Mouse (Mus musculus) midbrain, embryonic 13.5 days (tissue): ENCODE results near the gene Lrrc8a. TPM values are rescaled to one million over a fixed set of nuclear protein-coding genes. Genes with fewer than 3 reads are reported as not detected.

Experiments used
- ATAC-seq: fragments of 200-750 bp; cut with Nextera tagmentation; 2 replicates; pipeline ENCODE4 v1.8.0; 2017; ENCODE audit warnings: mild to moderate bottlenecking, moderate TSS enrichment, moderate library complexity
- H3K27ac ChIP-seq: fragments of 300-500 bp; sonication (generic); 2 replicates; pipeline ENCODE4 v1.5.1; 2015; ENCODE audit warnings: inconsistent platforms, mild to moderate bottlenecking, moderate library complexity
- H3K27me3 ChIP-seq: fragments of 300-500 bp; sonication (generic); 2 replicates; pipeline ENCODE4 v1.6.1; 2015; ENCODE audit warnings: mild to moderate bottlenecking, inconsistent platforms
- H3K36me3 ChIP-seq: fragments of 300-500 bp; sonication (generic); 2 replicates; pipeline ENCODE4 v1.6.1; 2015; ENCODE audit warnings: mild to moderate bottlenecking, inconsistent platforms
- H3K4me1 ChIP-seq: fragments of 300-500 bp; sonication (generic); replicated peaks from 2 replicates; pipeline ENCODE4 v1.6.1; 2015; ENCODE audit warnings: inconsistent platforms
- H3K4me2 ChIP-seq: fragments of 300-500 bp; sonication (generic); replicated peaks from 2 replicates; pipeline ENCODE4 v1.6.1; 2015; ENCODE audit warnings: moderate library complexity, mild to moderate bottlenecking, inconsistent platforms
- H3K4me3 ChIP-seq: fragments of 300-500 bp; sonication (generic); replicated peaks from 2 replicates; pipeline ENCODE4 v1.5.1; 2015; ENCODE audit warnings: mild to moderate bottlenecking, inconsistent platforms
- H3K9ac ChIP-seq: fragments of 300-500 bp; sonication (generic); replicated peaks from 2 replicates; pipeline ENCODE4 v1.6.1; 2015; ENCODE audit warnings: mild to moderate bottlenecking, inconsistent platforms
- H3K9me3 ChIP-seq: fragments of 300-500 bp; sonication (generic); 2 replicates; pipeline ENCODE4 v1.6.1; 2016; ENCODE audit warnings: mild to moderate bottlenecking, inconsistent platforms
- WGBS: fragments of 180-500 bp; shearing (Covaris S2); methylation state at CpG from one replicate; pipeline ENCODE4 v1.1.7; 2015; 5-methylcytosine and 5-hydroxymethylcytosine counted together
- polyA plus RNA-seq: library from polyadenylated mRNA; unstranded; fragments of >200 nt; fragmentation: Nextera tagmentation; extraction: Ambion mirVana; gene quantifications from 2 replicates; pipeline ENCODE4 v1.2.1, GENCODE M21; 2015

Gene Lrrc8a
- 61.6 and 62.2 TPM in 2 replicates for polyA plus RNA-seq

DNA sequence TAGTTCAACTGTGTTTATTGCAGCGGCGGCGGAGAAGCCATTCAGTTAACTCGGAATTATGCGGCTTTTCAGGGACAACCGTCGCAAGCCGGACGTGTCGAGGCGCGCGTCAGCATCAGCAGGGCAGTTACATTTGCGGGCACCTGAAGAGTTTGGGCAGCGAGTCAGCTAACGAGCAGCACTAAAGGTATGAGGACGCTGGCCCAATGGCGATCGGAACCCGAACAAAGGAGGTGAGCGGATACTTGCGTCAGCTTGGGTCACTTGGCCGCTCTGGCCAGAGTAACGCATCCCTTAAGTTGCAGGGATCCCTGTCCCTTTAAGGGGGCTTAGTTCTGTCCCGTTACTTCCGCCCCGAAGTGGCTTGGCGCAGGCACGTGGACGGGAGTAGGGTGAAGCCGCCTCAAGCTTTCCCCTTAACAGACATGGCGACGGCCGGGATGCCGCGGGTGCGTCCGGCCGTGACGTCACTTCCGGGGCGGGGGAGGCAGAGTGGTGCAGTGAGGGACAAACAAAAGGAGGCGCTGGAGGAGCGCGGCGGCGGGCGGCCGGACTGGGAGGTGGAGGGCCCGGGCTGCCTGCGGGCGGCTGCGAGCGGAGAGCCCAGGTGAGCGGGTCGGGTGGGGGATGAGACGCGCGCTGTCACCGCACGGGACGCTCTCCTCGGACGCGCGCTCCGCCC is at the start of gene Lrrc8a:
TSS of gene Lrrc8a (plus strand) at position 517 of the 682 bp plus-strand sequence.
- Histone ChIP-seq H3K4me1 (peaks cover 30% of the 10 kb centered on the region), H3K9me3 (no peaks in the 10 kb centered on the region), H3K27me3 (no peaks in the 10 kb centered on the region), H3K9ac (peak within 1 kb of the TSS; percentile 86), H3K4me3 (peak within 1 kb of the TSS; percentile 70), H3K4me2 (peak within 1 kb of the TSS; percentile 87), H3K36me3 (peaks cover 22% of the 10 kb centered on the region), H3K27ac (peak within 1 kb of the TSS; percentile 94)
- under 1% methylated on average over 66 of the region's 67 CpGs for whole genome bisulfite sequencing
- ATAC-seq, result peak; percentile 99

DNA sequence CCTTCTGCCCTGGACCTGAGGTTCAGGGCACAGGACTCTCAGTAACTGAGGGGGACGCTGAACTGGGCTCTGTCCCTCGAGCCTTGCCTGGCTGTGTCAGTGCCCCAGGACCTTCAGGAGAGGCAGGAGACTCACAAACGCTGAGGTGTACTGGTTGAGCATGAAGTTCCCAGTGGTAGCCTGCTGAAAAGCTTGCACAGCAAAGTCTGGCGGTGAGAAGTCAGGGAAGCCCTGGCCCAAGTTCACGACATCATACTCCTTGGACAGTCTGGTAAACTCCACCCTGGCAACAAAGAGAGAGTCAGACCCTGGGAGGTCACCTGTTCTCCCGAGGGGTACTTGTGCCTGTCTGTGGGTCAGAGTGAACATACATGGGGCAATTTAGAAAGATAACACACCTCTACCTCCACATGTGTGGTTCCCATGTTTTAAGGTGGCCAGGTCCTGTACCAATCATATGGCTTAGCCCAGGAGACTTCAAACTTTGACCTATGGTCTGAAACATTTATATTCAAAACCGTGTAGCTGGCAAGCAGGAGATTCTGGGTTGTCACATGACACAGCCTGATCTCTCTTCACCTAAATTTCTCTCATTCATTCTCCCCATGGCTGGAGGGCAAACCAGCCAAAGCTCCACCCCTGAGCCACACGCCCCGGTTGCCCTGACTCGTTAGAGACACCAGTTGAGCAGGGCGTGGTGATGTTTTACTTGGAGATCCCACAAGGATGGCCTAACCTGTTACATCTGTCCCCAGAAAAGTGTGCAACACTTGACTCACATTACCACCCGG is 45.5 kb upstream of the Lrrc8a start:
- whole genome bisulfite sequencing, result 90% methylated on average over 12 of the region's 12 CpGs
- Histone ChIP-seq H3K4me2 (no peak overlapping the region), H3K9ac (no peak overlapping the region), H3K27ac (no peak overlapping the region), H3K27me3 (no peaks in the 10 kb centered on the region), H3K9me3 (0 out of 2 replicates have a peak, but pooled peaks cover 2% of the 10 kb centered on the region), H3K4me1 (no peaks in the 10 kb centered on the region), H3K36me3 (no peaks in the 10 kb centered on the region), H3K4me3 (no peak overlapping the region)
- ATAC-seq, result no peak

GRCm38 (mm10) chr2:30194656-30195055 is 42.9 kb upstream of the Lrrc8a start:
- 81% methylated on average over 3 of the region's 3 CpGs for WGBS
- no peak for ATAC-seq

GRCm38 (mm10) chr2:30198021-30198420 is 39.5 kb upstream of the Lrrc8a start:
- H3K9me3 ChIP-seq, result no peaks in the 10 kb centered on the region
- H3K27ac ChIP-seq, result no peak overlapping the region
- no peak for ATAC-seq
- no peak overlapping the region for H3K4me2 ChIP-seq
- no peaks in the 10 kb centered on the region for H3K36me3 ChIP-seq
- no peak overlapping the region for H3K4me3 ChIP-seq
- no peaks in the 10 kb centered on the region for H3K27me3 ChIP-seq
- H3K9ac ChIP-seq, result no peak overlapping the region; the same call in 1 of the 2 replicates
- 53% methylated on average over 4 of the region's 4 CpGs for WGBS
- no peaks in the 10 kb centered on the region for H3K4me1 ChIP-seq

More at GRCm38 (mm10) chr2:30194656-30195055, 42.9 kb upstream of the Lrrc8a start:
- H3K27ac ChIP-seq, result no peak overlapping the region
- no peaks in the 10 kb centered on the region for H3K4me1 ChIP-seq
- no peaks in the 10 kb centered on the region for H3K27me3 ChIP-seq
- no peak overlapping the region for H3K4me2 ChIP-seq
- no peak overlapping the region for H3K4me3 ChIP-seq
- H3K9ac ChIP-seq, result no peak overlapping the region
- H3K9me3 ChIP-seq, result 0 out of 2 replicates have a peak, but pooled peaks cover 2% of the 10 kb centered on the region
- no peaks in the 10 kb centered on the region for H3K36me3 ChIP-seq

GRCm38 (mm10) chr2:30199984-30200383 is 37.5 kb upstream of the Lrrc8a start:
- H3K27me3 ChIP-seq, result no peaks in the 10 kb centered on the region
- 71% methylated on average over 1 of the region's 1 CpGs for WGBS
- no peak overlapping the region for H3K4me3 ChIP-seq
- H3K36me3 ChIP-seq, result no peaks in the 10 kb centered on the region
- no peaks in the 10 kb centered on the region for H3K9me3 ChIP-seq
- H3K27ac ChIP-seq, result no peak overlapping the region
- H3K4me2 ChIP-seq, result no peak overlapping the region
- ATAC-seq, result no peak
- H3K9ac ChIP-seq, result no peak overlapping the region
- H3K4me1 ChIP-seq, result peaks cover 12% of the 10 kb centered on the region

- no peak for ATAC-seq
- Histone ChIP-seq H3K4me3 (no peak overlapping the region), H3K9me3 (no peaks in the 10 kb centered on the region), H3K9ac (no peak overlapping the region), H3K36me3 (no peaks in the 10 kb centered on the region), H3K4me2 (no peak overlapping the region), H3K27me3 (no peaks in the 10 kb centered on the region), H3K27ac (no peak overlapping the region), H3K4me1 (peaks cover 12% of the 10 kb centered on the region)
- 91% methylated on average over 5 of the region's 5 CpGs for WGBS
Observed at GRCm38 (mm10) chr2:30200388-30200925, 37.1 kb upstream of the Lrrc8a start.

DNA sequence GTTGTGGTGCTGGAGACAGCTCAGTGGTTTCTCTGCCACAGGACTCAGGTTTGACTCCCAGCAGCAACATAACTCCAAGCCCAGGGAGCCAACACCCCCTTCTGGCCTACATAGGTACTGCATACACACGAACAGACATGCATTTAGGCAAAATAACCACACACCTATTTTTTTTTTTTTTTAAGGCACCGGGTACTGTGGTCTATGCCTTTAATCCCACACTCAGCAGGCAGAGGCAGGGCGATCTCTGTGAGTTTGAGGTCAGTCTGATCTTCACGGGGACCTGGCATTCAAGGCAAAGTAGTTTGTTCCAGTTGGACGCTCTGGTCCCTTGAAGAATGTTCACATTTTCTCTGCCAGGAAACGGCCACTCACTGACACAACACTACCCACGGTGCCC is 34.1 kb upstream of the Lrrc8a start:
- 77% methylated on average over 7 of the region's 7 CpGs for WGBS
- Histone ChIP-seq H3K4me1 (peaks cover 23% of the 10 kb centered on the region), H3K9ac (no peak overlapping the region), H3K9me3 (no peaks in the 10 kb centered on the region), H3K4me3 (no peak overlapping the region), H3K27ac (no peak overlapping the region), H3K4me2 (no peak overlapping the region), H3K27me3 (no peaks in the 10 kb centered on the region), H3K36me3 (no peaks in the 10 kb centered on the region)
- ATAC-seq, result no peak

DNA sequence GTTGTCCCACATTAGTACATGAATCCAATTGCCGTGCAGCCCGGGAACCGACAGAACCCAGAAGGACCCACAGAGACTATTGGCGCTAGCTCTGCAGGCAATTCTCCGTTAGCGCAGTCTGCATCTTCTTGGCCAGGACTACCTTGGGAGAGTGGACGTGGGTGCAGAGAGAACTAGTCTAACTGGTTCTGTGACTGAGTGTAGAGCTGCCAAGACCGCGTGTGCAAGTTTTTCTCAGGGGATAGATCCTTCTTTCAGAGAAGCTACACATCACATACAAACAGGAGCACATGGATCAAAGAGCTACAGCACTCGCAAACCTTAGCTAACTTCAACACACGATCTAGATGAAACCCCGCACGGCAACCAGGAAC is 32.3 kb upstream of the Lrrc8a start:
- H3K4me3 ChIP-seq, result peak overlapping the region; percentile 63
- H3K4me1 ChIP-seq, result peaks cover 23% of the 10 kb centered on the region
- H3K4me2 ChIP-seq, result peak overlapping the region; percentile 89
- H3K27me3 ChIP-seq, result no peaks in the 10 kb centered on the region
- peak; percentile 61 for ATAC-seq
- peak overlapping the region; percentile 72 for H3K9ac ChIP-seq
- H3K9me3 ChIP-seq, result no peaks in the 10 kb centered on the region
- WGBS, result 2% methylated on average over 13 of the region's 13 CpGs
- H3K36me3 ChIP-seq, result no peaks in the 10 kb centered on the region
- H3K27ac ChIP-seq, result peak overlapping the region; percentile 77

GRCm38 (mm10) chr2:30205629-30206357 is 31.7 kb upstream of the Lrrc8a start, which contains the start of gene Kyat1:
TSS of gene Kyat1 (minus strand) at chr2:30205847.
- Histone ChIP-seq H3K27me3 (no peaks in the 10 kb centered on the region), H3K4me1 (peaks cover 23% of the 10 kb centered on the region), H3K4me3 (peak within 1 kb of the TSS; percentile 63), H3K27ac (peak within 1 kb of the TSS; percentile 77), H3K9ac (peak within 1 kb of the TSS; percentile 72), H3K36me3 (no peaks in the 10 kb centered on the region), H3K9me3 (no peaks in the 10 kb centered on the region), H3K4me2 (peak within 1 kb of the TSS; percentile 89)
- WGBS, result 0% methylated on average over 44 of the region's 44 CpGs
- ATAC-seq, result peak; percentile 99

DNA sequence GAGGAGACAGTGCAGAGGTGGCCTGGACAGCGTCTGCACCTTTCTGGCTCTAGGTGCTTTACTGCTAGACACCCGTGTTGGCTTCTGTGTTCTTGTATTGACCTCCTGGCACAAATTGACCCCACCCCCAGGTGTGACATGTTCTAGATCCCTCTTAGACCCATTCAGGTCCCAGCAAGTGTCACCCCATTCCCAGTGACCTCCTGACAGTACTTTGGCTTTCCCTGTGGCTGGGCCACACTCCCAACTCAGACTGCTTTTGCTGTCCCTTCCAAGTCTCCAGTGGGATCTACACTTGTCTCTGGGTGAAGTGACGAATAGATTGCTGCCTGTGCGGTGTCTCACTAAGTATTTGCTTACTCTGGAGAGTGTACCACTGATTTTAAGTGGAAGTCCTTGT is 30.1 kb upstream of the Lrrc8a start:
- Histone ChIP-seq H3K36me3 (no peaks in the 10 kb centered on the region), H3K9me3 (no peaks in the 10 kb centered on the region), H3K4me3 (no peak overlapping the region), H3K27ac (no peak overlapping the region), H3K4me1 (peaks cover 23% of the 10 kb centered on the region), H3K9ac (no peak overlapping the region), H3K27me3 (no peaks in the 10 kb centered on the region), H3K4me2 (no peak overlapping the region)
- WGBS, result 88% methylated on average over 4 of the region's 4 CpGs
- ATAC-seq, result no peak

- no peak overlapping the region for H3K27ac ChIP-seq
- no peaks in the 10 kb centered on the region for H3K27me3 ChIP-seq
- WGBS, result 80% methylated on average over 5 of the region's 5 CpGs
- H3K36me3 ChIP-seq, result no peaks in the 10 kb centered on the region
- H3K4me1 ChIP-seq, result peaks cover 23% of the 10 kb centered on the region
- no peak overlapping the region for H3K4me3 ChIP-seq
- H3K4me2 ChIP-seq, result no peak overlapping the region
- ATAC-seq, result no peak
- no peak overlapping the region for H3K9ac ChIP-seq
- no peaks in the 10 kb centered on the region for H3K9me3 ChIP-seq
Observed at GRCm38 (mm10) chr2:30207886-30208285, 29.6 kb upstream of the Lrrc8a start.
